Mouse (Mus musculus): ENCODE results near the gene Glis3. TPM values are rescaled to one million over a fixed set of nuclear protein-coding genes. Genes with fewer than 3 reads are reported as not detected.
A peak's percentile ranks its signal among the peaks of the same experiment; 100 is the strongest.

Gene Glis3
- polyA plus RNA-seq, 1 experiment from 2014 or later = 8.5 TPM

- ATAC-seq (ENCODE audit: insufficient number of reproducible peaks, low FRiP score, low TSS enrichment, low read depth) = no peak
- WGBS = 93% methylated on average over 2 of the region's 2 CpGs
- no peak overlapping the region for H3K4me2 ChIP-seq (replicated peaks)
- no peaks in the 10 kb centered on the region for H3K4me1 ChIP-seq
- H3K27me3 ChIP-seq = no peaks in the 10 kb centered on the region
- no peak overlapping the region for H3K4me3 ChIP-seq (replicated peaks)
- no peaks in the 10 kb centered on the region for H3K36me3 ChIP-seq
- H3K9ac ChIP-seq = no peak overlapping the region
- H3K9me3 ChIP-seq (replicated peaks) = no peaks in the 10 kb centered on the region
- H3K27ac ChIP-seq (replicated peaks) = no peak overlapping the region
Measured at GRCm38 (mm10) chr19:28277104-28277503, 402.8 kb downstream of the Glis3 start.

GRCm38 (mm10) chr19:28274501-28274900 is 405.4 kb downstream of the Glis3 start:
- Histone ChIP-seq H3K9me3 (replicated peaks) (no peaks in the 10 kb centered on the region), H3K9ac (no peak overlapping the region), H3K36me3 (no peaks in the 10 kb centered on the region), H3K27me3 (no peaks in the 10 kb centered on the region), H3K27ac (replicated peaks) (no peak overlapping the region), H3K4me1 (no peaks in the 10 kb centered on the region), H3K4me2 (replicated peaks) (no peak overlapping the region), H3K4me3 (replicated peaks) (no peak overlapping the region)
- ATAC-seq (ENCODE audit: insufficient number of reproducible peaks, low FRiP score, low TSS enrichment, low read depth) = no peak
- 70% methylated on average over 2 of the region's 2 CpGs for WGBS

GRCm38 (mm10) chr19:28273946-28274345 is 405.9 kb downstream of the Glis3 start:
- Histone ChIP-seq H3K36me3 (no peaks in the 10 kb centered on the region), H3K4me2 (replicated peaks) (no peak overlapping the region), H3K9ac (no peak overlapping the region), H3K4me3 (replicated peaks) (no peak overlapping the region), H3K27ac (replicated peaks) (no peak overlapping the region), H3K27me3 (no peaks in the 10 kb centered on the region), H3K9me3 (replicated peaks) (no peaks in the 10 kb centered on the region), H3K4me1 (no peaks in the 10 kb centered on the region)
- no peak for ATAC-seq (ENCODE audit: insufficient number of reproducible peaks, low FRiP score, low TSS enrichment, low read depth)
- WGBS = 85% methylated on average over 4 of the region's 4 CpGs

- H3K4me3 ChIP-seq (replicated peaks) = no peak overlapping the region
- H3K27me3 ChIP-seq = no peaks in the 10 kb centered on the region
- no peaks in the 10 kb centered on the region for H3K9me3 ChIP-seq (replicated peaks)
- H3K27ac ChIP-seq (replicated peaks) = no peak overlapping the region
- H3K36me3 ChIP-seq = no peaks in the 10 kb centered on the region
- WGBS = 77% methylated on average over 8 of the region's 8 CpGs
- H3K4me2 ChIP-seq (replicated peaks) = no peak overlapping the region
- H3K4me1 ChIP-seq = no peaks in the 10 kb centered on the region
- no peak overlapping the region for H3K9ac ChIP-seq
- ATAC-seq (ENCODE audit: insufficient number of reproducible peaks, low FRiP score, low TSS enrichment, low read depth) = no peak
Measured at GRCm38 (mm10) chr19:28266850-28267249, 413.0 kb downstream of the Glis3 start.

- H3K4me2 ChIP-seq (replicated peaks) = no peak overlapping the region
- no peak for ATAC-seq (ENCODE audit: insufficient number of reproducible peaks, low FRiP score, low TSS enrichment, low read depth)
- WGBS = 87% methylated on average over 2 of the region's 2 CpGs
Measured at GRCm38 (mm10) chr19:28265776-28266175, 414.1 kb downstream of the Glis3 start.

GRCm38 (mm10) chr19:28258907-28259675 is 420.8 kb downstream of the Glis3 start:
- WGBS = 36% methylated on average over 18 of the region's 18 CpGs
- H3K9ac ChIP-seq = no peak overlapping the region
- no peaks in the 10 kb centered on the region; the same call in 1 of the 2 replicates for H3K4me1 ChIP-seq
- H3K27me3 ChIP-seq = no peaks in the 10 kb centered on the region
- H3K4me3 ChIP-seq (replicated peaks) = no peak overlapping the region
- H3K9me3 ChIP-seq (replicated peaks) = no peaks in the 10 kb centered on the region
- H3K4me2 ChIP-seq (replicated peaks) = peak overlapping the region; percentile 27; the same call in 1 of the 2 replicates
- peak overlapping the region; percentile 66 for H3K27ac ChIP-seq (replicated peaks)
- H3K36me3 ChIP-seq = no peaks in the 10 kb centered on the region
- peak; percentile 86 for ATAC-seq (ENCODE audit: insufficient number of reproducible peaks, low FRiP score, low TSS enrichment, low read depth)

More at GRCm38 (mm10) chr19:28265776-28266175, 414.1 kb downstream of the Glis3 start:
- no peak overlapping the region for H3K27ac ChIP-seq (replicated peaks)
- no peaks in the 10 kb centered on the region for H3K36me3 ChIP-seq
- no peaks in the 10 kb centered on the region for H3K4me1 ChIP-seq
- H3K9me3 ChIP-seq (replicated peaks) = no peaks in the 10 kb centered on the region
- H3K27me3 ChIP-seq = no peaks in the 10 kb centered on the region
- no peak overlapping the region for H3K9ac ChIP-seq
- H3K4me3 ChIP-seq (replicated peaks) = no peak overlapping the region

- no peaks in the 10 kb centered on the region for H3K9me3 ChIP-seq (replicated peaks)
- WGBS = 36% methylated on average over 3 of the region's 3 CpGs
- H3K4me1 ChIP-seq = no peaks in the 10 kb centered on the region; the same call in 1 of the 2 replicates
- no peaks in the 10 kb centered on the region for H3K36me3 ChIP-seq
- no peak overlapping the region for H3K9ac ChIP-seq
- no peaks in the 10 kb centered on the region for H3K27me3 ChIP-seq
- H3K27ac ChIP-seq (replicated peaks) = peak overlapping the region; percentile 23
- no peak overlapping the region for H3K4me2 ChIP-seq (replicated peaks)
- ATAC-seq (ENCODE audit: insufficient number of reproducible peaks, low FRiP score, low TSS enrichment, low read depth) = peak; percentile 20; the same call in 1 of the 2 replicates
- H3K4me3 ChIP-seq (replicated peaks) = no peak overlapping the region
Measured at GRCm38 (mm10) chr19:28258480-28258879, 421.4 kb downstream of the Glis3 start.

GRCm38 (mm10) chr19:28247345-28247744 is 432.5 kb downstream of the Glis3 start:
- Histone ChIP-seq H3K9ac (no peak overlapping the region), H3K36me3 (no peaks in the 10 kb centered on the region), H3K9me3 (replicated peaks) (no peaks in the 10 kb centered on the region), H3K27me3 (no peaks in the 10 kb centered on the region), H3K4me1 (no peaks in the 10 kb centered on the region), H3K27ac (replicated peaks) (no peak overlapping the region), H3K4me3 (replicated peaks) (no peak overlapping the region), H3K4me2 (replicated peaks) (no peak overlapping the region)
- WGBS = 81% methylated on average over 7 of the region's 7 CpGs
- no peak for ATAC-seq (ENCODE audit: insufficient number of reproducible peaks, low FRiP score, low TSS enrichment, low read depth)

- H3K27me3 ChIP-seq = no peaks in the 10 kb centered on the region
- WGBS = 88% methylated on average over 5 of the region's 5 CpGs
- no peaks in the 10 kb centered on the region for H3K4me1 ChIP-seq
- no peak overlapping the region for H3K9ac ChIP-seq
- H3K4me3 ChIP-seq (replicated peaks) = no peak overlapping the region
- no peak for ATAC-seq (ENCODE audit: insufficient number of reproducible peaks, low FRiP score, low TSS enrichment, low read depth)
- H3K4me2 ChIP-seq (replicated peaks) = no peak overlapping the region
- H3K27ac ChIP-seq (replicated peaks) = no peak overlapping the region
- no peaks in the 10 kb centered on the region for H3K36me3 ChIP-seq
- no peaks in the 10 kb centered on the region for H3K9me3 ChIP-seq (replicated peaks)
Measured at GRCm38 (mm10) chr19:28246186-28246585, 433.7 kb downstream of the Glis3 start.

- Histone ChIP-seq H3K9ac (no peak overlapping the region), H3K4me1 (no peaks in the 10 kb centered on the region), H3K4me2 (replicated peaks) (no peak overlapping the region), H3K9me3 (replicated peaks) (no peaks in the 10 kb centered on the region), H3K27me3 (no peaks in the 10 kb centered on the region), H3K36me3 (no peaks in the 10 kb centered on the region), H3K4me3 (replicated peaks) (no peak overlapping the region), H3K27ac (replicated peaks) (no peak overlapping the region)
- no peak for ATAC-seq (ENCODE audit: insufficient number of reproducible peaks, low FRiP score, low TSS enrichment, low read depth)
- WGBS = 79% methylated on average over 4 of the region's 4 CpGs
Measured at GRCm38 (mm10) chr19:28238073-28238472, 441.8 kb downstream of the Glis3 start.

GRCm38 (mm10) chr19:28237621-28238020 is 442.3 kb downstream of the Glis3 start:
- no peaks in the 10 kb centered on the region for H3K4me1 ChIP-seq
- no peak for ATAC-seq (ENCODE audit: insufficient number of reproducible peaks, low FRiP score, low TSS enrichment, low read depth)
- WGBS = 95% methylated on average over 2 of the region's 2 CpGs

GRCm38 (mm10) chr19:28235571-28235970 is 444.3 kb downstream of the Glis3 start:
- ATAC-seq (ENCODE audit: insufficient number of reproducible peaks, low FRiP score, low TSS enrichment, low read depth) = no peak
- H3K27ac ChIP-seq (replicated peaks) = no peak overlapping the region
- no peaks in the 10 kb centered on the region for H3K4me1 ChIP-seq
- H3K36me3 ChIP-seq = no peaks in the 10 kb centered on the region
- H3K9ac ChIP-seq = no peak overlapping the region
- no peaks in the 10 kb centered on the region for H3K27me3 ChIP-seq
- no peaks in the 10 kb centered on the region for H3K9me3 ChIP-seq (replicated peaks)
- H3K4me2 ChIP-seq (replicated peaks) = no peak overlapping the region
- no peak overlapping the region for H3K4me3 ChIP-seq (replicated peaks)
- WGBS = 86% methylated on average over 5 of the region's 5 CpGs

More at GRCm38 (mm10) chr19:28237621-28238020, 442.3 kb downstream of the Glis3 start:
- Histone ChIP-seq H3K9ac (no peak overlapping the region), H3K9me3 (replicated peaks) (no peaks in the 10 kb centered on the region), H3K4me3 (replicated peaks) (no peak overlapping the region), H3K36me3 (no peaks in the 10 kb centered on the region), H3K27ac (replicated peaks) (no peak overlapping the region), H3K27me3 (no peaks in the 10 kb centered on the region), H3K4me2 (replicated peaks) (no peak overlapping the region)
